Mouse (Mus musculus) MEL (cell line): ENCODE results near the gene Shisa9. TPM values are rescaled to one million over a fixed set of nuclear protein-coding genes. Genes with fewer than 3 reads are reported as not detected.

Source experiments
- DNase-seq: peaks from one replicate; pipeline ENCODE4 v3.0.0; 2011; ENCODE audit warnings: low read depth, low spot score
- H3K27ac ChIP-seq: 2 replicates; pipeline ENCODE4 v1.5.1; 2012; ENCODE audit warnings: low read depth, mild to moderate bottlenecking, control low read depth, low read length, moderate library complexity; ENCODE audit not compliant: control insufficient read depth
- H3K27me3 ChIP-seq, 2 experiments: fragments of 150-350 bp in 1 of 2; sonication (generic) in 1 of 2; 2 replicates each; pipeline ENCODE4 v1.6.1; 2012; ENCODE audit warnings: low read length in 2 of 2, mild to moderate bottlenecking in 2 of 2, improper control_type of control experiment in 1 of 2, moderate library complexity in 1 of 2; ENCODE audit not compliant: insufficient read depth in 2 of 2, control insufficient read depth in 1 of 2
- H3K36me3 ChIP-seq, 2 experiments: 2 replicates each; pipeline ENCODE4 v1.6.1; 2012 to 2014; ENCODE audit warnings: low read length in 2 of 2, improper control_type of control experiment in 1 of 2, inconsistent platforms in 1 of 2, mild to moderate bottlenecking in 1 of 2; ENCODE audit not compliant: insufficient read depth in 2 of 2, control insufficient read depth in 1 of 2
- H3K4me1 ChIP-seq, 2 experiments: fragments of 150-350 bp in 1 of 2; sonication (generic) in 1 of 2; 2 replicates each; pipeline ENCODE4 v1.6.1; 2012; ENCODE audit warnings: low read length in 2 of 2, improper control_type of control experiment in 1 of 2, mild to moderate bottlenecking in 1 of 2; ENCODE audit not compliant: insufficient read depth in 2 of 2, control insufficient read depth in 1 of 2
- H3K4me3 ChIP-seq, 2 experiments: fragments of 150-350 bp in 1 of 2; sonication (generic) in 1 of 2; 2 replicates each; pipeline ENCODE4 v1.5.1; 2012; ENCODE audit warnings: low read depth in 2 of 2, low read length in 2 of 2, mild to moderate bottlenecking in 2 of 2, moderate library complexity in 2 of 2, control low read depth in 1 of 2, improper control_type of control experiment in 1 of 2; ENCODE audit not compliant: control insufficient read depth in 1 of 2, insufficient read depth in 1 of 2
- H3K79me2 ChIP-seq: 2 replicates; pipeline ENCODE4 v1.6.1; 2012; ENCODE audit warnings: mild to moderate bottlenecking, low read length, moderate library complexity; ENCODE audit not compliant: control insufficient read depth, poor library complexity, insufficient read depth
- H3K9ac ChIP-seq: 2 replicates; pipeline ENCODE4 v1.6.1; 2012; ENCODE audit warnings: low read depth, mild to moderate bottlenecking, control low read depth, low read length, moderate library complexity; ENCODE audit not compliant: control insufficient read depth, poor library complexity, severe bottlenecking
- H3K9me3 ChIP-seq: fragments of 150-350 bp; sonication (generic); replicated peaks from 2 replicates; pipeline ENCODE4 v1.6.1; 2012; ENCODE audit warnings: mild to moderate bottlenecking, low read length, improper control_type of control experiment, moderate library complexity; ENCODE audit not compliant: insufficient read depth
- CHD1 ChIP-seq: IDR thresholded peaks from 2 replicates; pipeline ENCODE4 v1.6.1; 2012; ENCODE audit warnings: low read depth, mild to moderate bottlenecking, inconsistent platforms, low read length, improper control_type of control experiment
- E2F4 ChIP-seq: IDR thresholded peaks from 2 replicates; pipeline ENCODE4 v1.6.1; 2011; ENCODE audit warnings: low read depth, low read length, improper control_type of control experiment, borderline replicate concordance
- EP300 ChIP-seq, 2 experiments: IDR thresholded peaks; 2 replicates each; pipeline ENCODE4 v1.6.1; 2011; ENCODE audit warnings: improper control_type of control experiment in 2 of 2, low read length in 2 of 2, low read depth in 1 of 2, mild to moderate bottlenecking in 1 of 2
- GABPA ChIP-seq: IDR thresholded peaks from 2 replicates; pipeline ENCODE4 v1.6.1; 2012; ENCODE audit warnings: low read depth, mild to moderate bottlenecking, inconsistent platforms, low read length, improper control_type of control experiment, moderate library complexity
- GATA1 ChIP-seq: IDR thresholded peaks from 2 replicates; pipeline ENCODE4 v1.6.1; 2011; ENCODE audit warnings: low read depth, low read length, improper control_type of control experiment
- JUND ChIP-seq: IDR thresholded peaks from 2 replicates; pipeline ENCODE4 v1.6.1; 2011; ENCODE audit warnings: low read depth, mild to moderate bottlenecking, improper control_type of control experiment, low read length
- KAT2A ChIP-seq: conservative IDR thresholded peaks from 2 replicates; pipeline ENCODE4 v1.6.1; 2012; ENCODE audit warnings: low read depth, low read length, improper control_type of control experiment, inconsistent platforms
- MAX ChIP-seq: IDR thresholded peaks from 2 replicates; pipeline ENCODE4 v1.6.1; 2011; ENCODE audit warnings: low read length, improper control_type of control experiment
- MAZ ChIP-seq: IDR thresholded peaks from 2 replicates; pipeline ENCODE4 v1.6.1; 2012; ENCODE audit warnings: low read depth, mild to moderate bottlenecking, inconsistent platforms, low read length, improper control_type of control experiment
- MEF2A ChIP-seq: IDR thresholded peaks from 2 replicates; pipeline ENCODE4 v1.6.1; 2014; ENCODE audit warnings: low read depth, mild to moderate bottlenecking, inconsistent platforms, low read length, improper control_type of control experiment; ENCODE audit not compliant: poor library complexity, insufficient replicate concordance, severe bottlenecking; ENCODE audit errors: extremely low read depth
- MYB ChIP-seq: IDR thresholded peaks from 2 replicates; pipeline ENCODE4 v1.6.1; 2011; ENCODE audit warnings: mild to moderate bottlenecking, low read depth, low read length, improper control_type of control experiment
- NELFE ChIP-seq: IDR thresholded peaks from 2 replicates; pipeline ENCODE4 v1.6.1; 2011; ENCODE audit warnings: low read depth, low read length, improper control_type of control experiment
- POLR2A ChIP-seq, 2 experiments: IDR thresholded peaks; 2 replicates each; pipeline ENCODE4 v1.6.1; 2011 to 2012; ENCODE audit warnings: low read length in 2 of 2, mild to moderate bottlenecking in 2 of 2, control low read depth in 1 of 2, improper control_type of control experiment in 1 of 2, low read depth in 1 of 2, moderate library complexity in 1 of 2; ENCODE audit not compliant: control insufficient read depth in 1 of 2, insufficient read depth in 1 of 2, poor library complexity in 1 of 2
- POLR2AphosphoS5 ChIP-seq: IDR thresholded peaks from 2 replicates; pipeline ENCODE4 v1.6.1; 2012; ENCODE audit warnings: low read depth, borderline replicate concordance, mild to moderate bottlenecking, inconsistent platforms, low read length, moderate library complexity, mixed read lengths
- SIN3A ChIP-seq: IDR thresholded peaks from 2 replicates; pipeline ENCODE4 v1.6.1; 2012; ENCODE audit warnings: low read length, improper control_type of control experiment, inconsistent platforms
- TAL1 ChIP-seq: IDR thresholded peaks from 2 replicates; pipeline ENCODE4 v1.6.1; 2012; ENCODE audit warnings: mild to moderate bottlenecking, inconsistent platforms, low read length, moderate library complexity, mixed read lengths
- USF1 ChIP-seq: IDR thresholded peaks from 2 replicates; pipeline ENCODE4 v1.6.1; 2014; ENCODE audit warnings: low read depth, mild to moderate bottlenecking, inconsistent platforms, low read length, improper control_type of control experiment, moderate library complexity
- ZC3H11A ChIP-seq: IDR thresholded peaks from 2 replicates; pipeline ENCODE4 v1.6.1; 2012; ENCODE audit warnings: low read depth, mild to moderate bottlenecking, inconsistent platforms, low read length, improper control_type of control experiment
- ZNF384 ChIP-seq: IDR thresholded peaks from 2 replicates; pipeline ENCODE4 v1.6.1; 2012; ENCODE audit warnings: low read depth, mild to moderate bottlenecking, inconsistent platforms, low read length, improper control_type of control experiment
- polyA plus RNA-seq, 2 experiments: library from polyadenylated mRNA; stranded (reverse) in 1 of 2; unstranded in 1 of 2; fragments of >175 nt in 1 of 2; fragments of >200 nt in 1 of 2; gene quantifications; 2 replicates each; pipeline versions ENCODE4 v1.2.1 to v1.2.4; 2012; ENCODE audit warnings: low replicate concordance in 2 of 2, low read depth in 1 of 2; ENCODE audit not compliant: insufficient read length in 2 of 2, insufficient read depth in 1 of 2, missing spikeins in 1 of 2
- total RNA-seq: library from RNA; depleted of rRNA; stranded (reverse); fragments of 300-350 nt; gene quantifications from 2 replicates; pipeline ENCODE4 v1.2.3, GENCODE M21; 2012

Shisa9 gene
- total and polyA plus RNA-seq, 3 experiments: not detected

DNA sequence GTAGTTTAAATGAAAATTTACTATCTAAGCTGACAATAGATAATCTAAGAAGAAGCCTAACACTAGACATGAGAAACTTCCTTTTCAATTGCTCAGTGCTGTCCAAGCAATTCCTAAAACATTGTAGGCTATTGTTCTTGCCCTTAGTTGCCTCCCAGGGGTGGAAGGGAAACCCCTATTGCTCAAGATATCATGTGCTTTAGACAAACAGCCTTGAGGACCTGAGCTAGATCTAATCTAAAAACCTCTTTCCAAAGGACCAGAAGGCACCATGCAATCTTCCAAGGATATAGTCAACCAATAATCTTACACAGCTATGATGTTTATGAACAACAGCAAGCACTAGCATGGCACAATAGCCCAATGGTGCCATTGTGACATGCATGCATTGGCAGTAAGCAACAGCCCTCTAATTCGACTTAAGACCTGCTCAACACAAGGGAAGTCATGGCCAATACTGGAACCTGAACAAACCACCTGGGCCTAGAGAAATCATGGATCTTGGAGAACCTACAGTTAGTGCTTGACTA lies 222.6 kb downstream of the Shisa9 start:
- H3K4me1 ChIP-seq: no peaks in the 10 kb centered on the region
- no peak for DNase-seq
- H3K9ac ChIP-seq: no peak overlapping the region
- no peak overlapping the region for H3K27ac ChIP-seq
- H3K36me3 ChIP-seq: no peaks in the 10 kb centered on the region
- H3K4me3 ChIP-seq: no peak overlapping the region
- no peak for TF ChIP-seq MAX
- no peak for TF ChIP-seq GATA1
- no peak for TF ChIP-seq TAL1
- no peak for TF ChIP-seq SIN3A
- TF ChIP-seq ZNF384: no peak
- TF ChIP-seq ZC3H11A: no peak
- no peak for TF ChIP-seq CHD1
- TF ChIP-seq KAT2A: no peak
- no peak for TF ChIP-seq USF1
- no peak for TF ChIP-seq MYB
- no peak for TF ChIP-seq NELFE
- no peak for TF ChIP-seq EP300 (IDR thresholded peaks at IDR 0.05; ENCODE audit: low read depth in 1 of 2, low read length in 2 of 2)
- TF ChIP-seq E2F4: no peak
- TF ChIP-seq MAZ: no peak
- no peak for TF ChIP-seq MEF2A
- no peaks in the 10 kb centered on the region for H3K27me3 ChIP-seq
- no peaks in the 10 kb centered on the region for H3K79me2 ChIP-seq
- H3K9me3 ChIP-seq: no peaks in the 10 kb centered on the region

DNA sequence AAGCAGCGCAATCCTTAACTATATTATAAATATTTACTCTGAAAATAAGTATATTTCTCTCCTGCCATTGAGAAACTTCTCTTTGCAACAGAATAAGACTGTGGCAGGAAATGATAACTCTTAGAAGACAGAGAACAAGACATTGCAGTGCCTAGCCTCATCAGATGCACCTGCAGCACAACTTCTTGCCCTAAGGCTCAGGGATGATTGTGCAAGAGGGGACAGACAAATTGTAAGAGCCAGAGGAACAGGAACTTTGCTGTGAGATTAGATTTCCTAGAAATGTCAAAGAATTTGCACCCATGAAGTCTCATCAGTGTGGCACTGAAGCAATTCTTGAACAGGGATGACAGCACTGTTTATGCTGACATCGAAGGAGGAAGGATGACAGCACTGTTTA lies 223.0 kb downstream of the Shisa9 start:
- H3K36me3 ChIP-seq: no peaks in the 10 kb centered on the region
- no peak overlapping the region for H3K27ac ChIP-seq
- H3K4me3 ChIP-seq: no peak overlapping the region
- no peaks in the 10 kb centered on the region for H3K79me2 ChIP-seq
- no peaks in the 10 kb centered on the region for H3K9me3 ChIP-seq
- H3K9ac ChIP-seq: no peak overlapping the region
- DNase-seq: no peak
- H3K27me3 ChIP-seq: no peaks in the 10 kb centered on the region
- TF ChIP-seq CHD1 (no peak), POLR2A (IDR thresholded peaks at IDR 0.05; ENCODE audit: control insufficient read depth in 1 of 2, insufficient read depth in 1 of 2, low read depth in 1 of 2, low read length in 2 of 2, poor library complexity in 1 of 2) (no peak), MYB (no peak)
- H3K4me1 ChIP-seq: no peaks in the 10 kb centered on the region

DNA sequence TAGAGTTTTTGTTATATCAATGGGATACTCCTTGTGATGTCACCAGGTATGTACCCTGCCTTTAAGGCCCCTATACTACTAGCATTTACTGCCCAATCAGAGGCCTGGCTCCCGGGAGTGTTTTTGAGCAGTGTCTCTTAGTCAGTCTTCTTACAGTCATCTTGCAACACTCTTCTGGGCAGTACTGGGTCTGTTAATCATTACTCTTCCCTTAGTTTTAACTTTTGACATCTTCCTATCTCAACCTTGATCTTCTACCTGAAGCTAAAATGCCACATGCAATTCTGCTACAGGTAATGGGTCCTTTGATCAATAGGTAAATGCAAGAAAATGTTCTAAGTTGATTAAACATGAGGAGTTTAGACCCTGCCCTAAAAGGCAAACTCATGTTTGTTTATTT lies 225.4 kb downstream of the Shisa9 start:
- Histone ChIP-seq H3K4me1 (no peaks in the 10 kb centered on the region), H3K9ac (no peak overlapping the region), H3K27me3 (no peaks in the 10 kb centered on the region), H3K9me3 (no peaks in the 10 kb centered on the region), H3K27ac (no peak overlapping the region), H3K79me2 (no peaks in the 10 kb centered on the region), H3K4me3 (no peak overlapping the region), H3K36me3 (no peaks in the 10 kb centered on the region)
- no peak for TF ChIP-seq JUND
- TF ChIP-seq MAX: no peak
- TF ChIP-seq CHD1: no peak
- TF ChIP-seq POLR2A (IDR thresholded peaks at IDR 0.05; ENCODE audit: control insufficient read depth in 1 of 2, insufficient read depth in 1 of 2, low read depth in 1 of 2, low read length in 2 of 2, poor library complexity in 1 of 2): no peak
- no peak for TF ChIP-seq USF1
- TF ChIP-seq GABPA: no peak
- no peak for TF ChIP-seq POLR2AphosphoS5
- no peak for DNase-seq
